Comparison of ENCODE assay signal across 19 mouse cellular contexts in genomic region chr2:4226941-4227558, GRCm38 (mm10).
DNase-seq lines count a peak whose midpoint lies in the region; ATAC-seq and TF ChIP-seq lines count a peak whose summit lies in the region.
"Had no signal": no experiment of that assay in that cellular context is flagged by ENCODE, and none has a peak within 500 bp of the region (broad histone marks: within the 10 kb centered on the region; RNA-seq: fewer than 3 reads in every experiment).

No protein-coding gene starts in this region.

- H3K4me3 ChIP-seq in heart, embryonic 15.5 days, result no peak overlapping the region
- H3K4me3 ChIP-seq in kidney, embryonic 14.5 days (ENCODE audit: low read length), result no peak overlapping the region
- no peak overlapping the region for H3K4me3 ChIP-seq in midbrain, embryonic 15.5 days
- H3K4me3 ChIP-seq in midbrain, embryonic 11.5 days (ENCODE audit: low read depth, low read length), result no peak overlapping the region
- H3K4me3 ChIP-seq in intestine, postnatal 0 days (ENCODE audit: low read depth, low read length), result no peak overlapping the region
- no peak overlapping the region for H3K4me3 ChIP-seq in gastrocnemius, adult 2 months
- H3K4me3 ChIP-seq: limb, embryonic 15.5 days; midbrain, embryonic 13.5 days; neural tube, embryonic 13.5 days had no signal

- 0 out of 2 replicates have a peak overlapping the region, but pooled peaks have one; percentile 13 for H3K4me2 ChIP-seq in heart, embryonic 15.5 days
- no peak overlapping the region for H3K4me2 ChIP-seq in kidney, embryonic 14.5 days (replicated peaks; ENCODE audit: low read depth, low read length)
- H3K4me2 ChIP-seq in midbrain, embryonic 15.5 days, result no peak overlapping the region
- no peak overlapping the region for H3K4me2 ChIP-seq in midbrain, embryonic 11.5 days
- H3K4me2 ChIP-seq in intestine, postnatal 0 days (replicated peaks; ENCODE audit: low read depth), result no peak overlapping the region
- H3K4me2 ChIP-seq: limb, embryonic 15.5 days; midbrain, embryonic 13.5 days; neural tube, embryonic 13.5 days had no signal

- 0 out of 2 replicates have a peak, but pooled peaks have one; percentile 28 for ATAC-seq in heart, embryonic 15.5 days (replicated peaks; ENCODE audit: insufficient number of reproducible peaks, insufficient read depth, low FRiP score, low read depth)
- ATAC-seq in kidney, embryonic 14.5 days (ENCODE audit: low FRiP score, low TSS enrichment), result no peak
- no peak for ATAC-seq in midbrain, embryonic 15.5 days (replicated peaks)
- no peak for ATAC-seq in midbrain, embryonic 11.5 days (ENCODE audit: low FRiP score)
- ATAC-seq in intestine, postnatal 0 days, result peak; percentile 69
- ATAC-seq: liver, postnatal 0 days; midbrain, embryonic 13.5 days had no signal

- peaks cover 32% of the 10 kb centered on the region for H3K4me1 ChIP-seq in heart, embryonic 15.5 days (replicated peaks)
- H3K4me1 ChIP-seq in kidney, embryonic 14.5 days (ENCODE audit: control insufficient read depth, insufficient read depth, low read length), result peaks cover 5% of the 10 kb centered on the region; the same call in 1 of the 2 replicates
- H3K4me1 ChIP-seq in midbrain, embryonic 15.5 days, result peaks cover 31% of the 10 kb centered on the region
- peaks cover 19% of the 10 kb centered on the region for H3K4me1 ChIP-seq in midbrain, embryonic 11.5 days (ENCODE audit: control insufficient read depth, insufficient read depth, low read length)
- H3K4me1 ChIP-seq in intestine, postnatal 0 days (replicated peaks; ENCODE audit: control insufficient read depth, insufficient read depth, low read length), result no peaks in the 10 kb centered on the region; the same call in 1 of the 2 replicates

- TF ChIP-seq CTCF in intestine, postnatal 0 days (IDR thresholded peaks at IDR 0.05; ENCODE audit: low read depth), result no peak
- no peak for TF ChIP-seq CTCF in gastrocnemius, adult 2 months (IDR thresholded peaks at IDR 0.05)

- intact Hi-C loops in gastrocnemius, adult 2 months (cut with DNase I), result no loop called here

- H3K27ac ChIP-seq in heart, embryonic 15.5 days, result peak overlapping the region; percentile 77
- no peak overlapping the region for H3K27ac ChIP-seq in kidney, embryonic 14.5 days (ENCODE audit: low read depth, low read length)
- 0 out of 2 replicates have a peak overlapping the region, but pooled peaks have one; percentile 30 for H3K27ac ChIP-seq in midbrain, embryonic 15.5 days
- no peak overlapping the region for H3K27ac ChIP-seq in midbrain, embryonic 11.5 days (ENCODE audit: low read depth, low read length)
- H3K27ac ChIP-seq in intestine, postnatal 0 days (ENCODE audit: low read depth, low read length), result no peak overlapping the region
- H3K27ac ChIP-seq in gastrocnemius, adult 2 months, result no peak overlapping the region
- H3K27ac ChIP-seq: kidney, postnatal 0 days; limb, embryonic 15.5 days; neural tube, embryonic 13.5 days had no signal

- no peaks in the 10 kb centered on the region for H3K36me3 ChIP-seq in heart, embryonic 15.5 days
- no peaks in the 10 kb centered on the region for H3K36me3 ChIP-seq in kidney, embryonic 14.5 days (ENCODE audit: control insufficient read depth, insufficient read depth, low read length)
- H3K36me3 ChIP-seq in midbrain, embryonic 15.5 days (replicated peaks), result no peaks in the 10 kb centered on the region
- no peaks in the 10 kb centered on the region for H3K36me3 ChIP-seq in midbrain, embryonic 11.5 days (ENCODE audit: control insufficient read depth, insufficient read depth, low read length)
- H3K36me3 ChIP-seq in intestine, postnatal 0 days (ENCODE audit: control insufficient read depth, insufficient read depth), result no peaks in the 10 kb centered on the region
- H3K36me3 ChIP-seq: limb, embryonic 15.5 days; midbrain, embryonic 13.5 days; neural tube, embryonic 13.5 days had no signal

- H3K27me3 ChIP-seq in heart, embryonic 15.5 days, result no peaks in the 10 kb centered on the region
- no peaks in the 10 kb centered on the region for H3K27me3 ChIP-seq in kidney, embryonic 14.5 days (ENCODE audit: control insufficient read depth, insufficient read depth, low read length)
- H3K27me3 ChIP-seq in midbrain, embryonic 15.5 days (replicated peaks), result no peaks in the 10 kb centered on the region
- H3K27me3 ChIP-seq in midbrain, embryonic 11.5 days (ENCODE audit: control insufficient read depth, insufficient read depth, low read length), result no peaks in the 10 kb centered on the region
- H3K27me3 ChIP-seq in intestine, postnatal 0 days (replicated peaks; ENCODE audit: control insufficient read depth, insufficient read depth, low read length), result 0 out of 2 replicates have a peak, but pooled peaks cover 3% of the 10 kb centered on the region
- H3K27me3 ChIP-seq: limb, embryonic 15.5 days; midbrain, embryonic 13.5 days; neural tube, embryonic 13.5 days had no signal

- DNase-seq in heart, adult 11 months, result no peak
- peak; percentile 39 to 42 for DNase-seq in kidney, postnatal 25 days
- no peak for DNase-seq in midbrain, embryonic 11.5 days (ENCODE audit: low spot score, missing footprints)
- no peak for DNase-seq in gastrocnemius, adult 2 months
- DNase-seq: B cell, adult 2 months; cerebellum, adult 18-20 months; cerebellum, postnatal 25 days; embryo, embryonic 11 days; layer of hippocampus, adult 9-11 months; liver, postnatal 0 days; thymus, postnatal 36 days had no signal

- WGBS in heart, embryonic 15.5 days, result 45% methylated on average over 7 of the region's 7 CpGs
- 69% methylated on average over 7 of the region's 7 CpGs for WGBS in kidney, embryonic 14.5 days
- WGBS in midbrain, embryonic 15.5 days, result 69% methylated on average over 7 of the region's 7 CpGs
- 85% methylated on average over 7 of the region's 7 CpGs for WGBS in midbrain, embryonic 11.5 days
- WGBS in intestine, postnatal 0 days, result 51% methylated on average over 7 of the region's 7 CpGs

- no peaks in the 10 kb centered on the region for H3K9me3 ChIP-seq in heart, embryonic 15.5 days (replicated peaks)
- H3K9me3 ChIP-seq in kidney, embryonic 14.5 days (ENCODE audit: control insufficient read depth, low read length), result no peaks in the 10 kb centered on the region
- H3K9me3 ChIP-seq in midbrain, embryonic 15.5 days, result no peaks in the 10 kb centered on the region
- no peaks in the 10 kb centered on the region; the same call in 1 of the 2 replicates for H3K9me3 ChIP-seq in midbrain, embryonic 11.5 days (ENCODE audit: control insufficient read depth, low read length)
- no peaks in the 10 kb centered on the region for H3K9me3 ChIP-seq in intestine, postnatal 0 days (ENCODE audit: control insufficient read depth)
- H3K9me3 ChIP-seq: limb, embryonic 15.5 days; neural tube, embryonic 13.5 days had no signal

- no peak overlapping the region for H3K9ac ChIP-seq in heart, embryonic 15.5 days
- H3K9ac ChIP-seq in kidney, embryonic 14.5 days (ENCODE audit: low read depth, low read length), result no peak overlapping the region
- no peak overlapping the region for H3K9ac ChIP-seq in midbrain, embryonic 15.5 days
- H3K9ac ChIP-seq in midbrain, embryonic 11.5 days (ENCODE audit: low read length), result no peak overlapping the region
- no peak overlapping the region for H3K9ac ChIP-seq in intestine, postnatal 0 days (ENCODE audit: low read depth, low read length)
- H3K9ac ChIP-seq: limb, embryonic 15.5 days; liver, postnatal 0 days; midbrain, embryonic 13.5 days; neural tube, embryonic 13.5 days had no signal

Comparison
In these comparisons a context has a peak if more than half of its experiments do, and no peak if none do; other contexts are left out.
1. H3K27ac ChIP-seq: peak in heart, embryonic 15.5 days (single experiment) and midbrain, embryonic 15.5 days (single experiment); none in kidney, embryonic 14.5 days (single experiment), midbrain, embryonic 11.5 days (single experiment), intestine, postnatal 0 days (single experiment) and gastrocnemius, adult 2 months (single experiment).
2. ATAC-seq: peak in heart, embryonic 15.5 days (single experiment) and intestine, postnatal 0 days (single experiment); none in kidney, embryonic 14.5 days (single experiment), midbrain, embryonic 15.5 days (single experiment) and midbrain, embryonic 11.5 days (single experiment).
3. DNase-seq: peak in kidney, postnatal 25 days (2 of 2); none in heart, adult 11 months (single experiment), midbrain, embryonic 11.5 days (single experiment) and gastrocnemius, adult 2 months (single experiment).